Mouse (Mus musculus) embryonic facial prominence, embryonic 11.5 days (tissue): ENCODE measurements at regions not wholly inside any gene's neighbourhood (a gene's known extent, or its start where the extent isn't known, plus 50 kb on each side); places are given as distances from the start of the nearest gene placed in this dataset.
"Not testable (repeated sequence)": the region's sequence is repeated elsewhere in the genome, so short reads cannot be mapped to it uniquely, and the experiment has no call there.

ENCODE experiments used
- ATAC-seq: fragments of 200-750 bp; cut with Nextera tagmentation; replicated peaks from 2 replicates; pipeline ENCODE4 v1.8.0; 2017; ENCODE audit warnings: low read depth; ENCODE audit not compliant: insufficient number of reproducible peaks, low FRiP score, low TSS enrichment
- DNase-seq: peaks from one replicate; pipeline ENCODE4 v3.0.0-alpha.2; 2015; ENCODE audit warnings: low spot score
- H3K27ac ChIP-seq: fragments of 300-500 bp; sonication (generic); replicated peaks from 2 replicates; pipeline ENCODE4 v1.5.1; 2014; ENCODE audit warnings: mild to moderate bottlenecking, low read depth, low read length, control low read depth
- H3K27me3 ChIP-seq: fragments of 300-500 bp; sonication (generic); 2 replicates; pipeline ENCODE4 v1.6.1; 2014; ENCODE audit warnings: mild to moderate bottlenecking, low read length, moderate library complexity, mixed read lengths; ENCODE audit not compliant: control insufficient read depth, insufficient read depth
- H3K36me3 ChIP-seq: fragments of 300-500 bp; sonication (generic); replicated peaks from 2 replicates; pipeline ENCODE4 v1.6.1; 2014; ENCODE audit warnings: low read depth, mild to moderate bottlenecking, low read length, moderate library complexity, mixed read lengths; ENCODE audit not compliant: control insufficient read depth, insufficient read depth
- H3K4me1 ChIP-seq: fragments of 300-500 bp; sonication (generic); 2 replicates; pipeline ENCODE4 v1.6.1; 2014; ENCODE audit warnings: low read length, mixed read lengths; ENCODE audit not compliant: control insufficient read depth, insufficient read depth
- H3K4me2 ChIP-seq: fragments of 300-500 bp; sonication (generic); 2 replicates; pipeline ENCODE4 v1.6.1; 2014; ENCODE audit warnings: low read depth, mild to moderate bottlenecking, control low read depth, low read length, moderate library complexity
- H3K4me3 ChIP-seq: fragments of 300-500 bp; sonication (generic); 2 replicates; pipeline ENCODE4 v1.5.1; 2014; ENCODE audit warnings: low read depth, low read length, control low read depth
- H3K9ac ChIP-seq: fragments of 300-500 bp; sonication (generic); replicated peaks from 2 replicates; pipeline ENCODE4 v1.6.1; 2014; ENCODE audit warnings: mild to moderate bottlenecking, control low read depth, low read length
- H3K9me3 ChIP-seq: fragments of 300-500 bp; sonication (generic); replicated peaks from 2 replicates; pipeline ENCODE4 v1.6.1; 2016; ENCODE audit warnings: mild to moderate bottlenecking, low read length, inconsistent platforms, mixed read lengths; ENCODE audit not compliant: control insufficient read depth
- WGBS: fragments of 180-500 bp; shearing (Covaris S2); extraction: QIAGEN DNeasy Blood & Tissue Kit; methylation state at CpG from one replicate; pipeline ENCODE4 v1.1.7; 2014; 5-methylcytosine and 5-hydroxymethylcytosine counted together

DNA sequence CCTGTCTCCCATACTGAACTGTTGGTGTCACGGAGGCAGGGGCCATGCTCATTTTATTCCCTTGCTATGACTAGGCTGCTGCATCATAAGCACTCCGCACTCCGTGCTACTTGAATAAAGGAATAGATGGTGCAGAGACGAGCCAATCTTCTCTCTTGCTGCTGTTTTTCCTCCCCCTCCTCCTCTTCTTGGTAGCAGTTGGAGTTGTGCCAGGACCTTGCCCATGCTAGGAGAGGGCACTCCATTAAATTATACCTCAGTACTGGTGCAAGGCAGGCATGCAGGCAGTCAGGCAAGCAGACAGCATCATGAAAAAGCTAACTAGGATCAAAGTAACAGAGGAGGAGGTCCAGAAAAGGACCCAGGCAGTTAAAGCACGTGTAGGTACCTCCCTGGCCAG, 96.6 kb upstream of the Gmds start:
- Histone ChIP-seq H3K36me3 (no peaks in the 10 kb centered on the region), H3K27ac (no peak overlapping the region), H3K9me3 (no peaks in the 10 kb centered on the region), H3K4me2 (no peak overlapping the region), H3K4me3 (no peak overlapping the region), H3K4me1 (no peaks in the 10 kb centered on the region), H3K9ac (no peak overlapping the region), H3K27me3 (no peaks in the 10 kb centered on the region)
- 82% methylated on average over 5 of the region's 5 CpGs for WGBS
- ATAC-seq (no peak), DNase-seq (no peak)

DNA sequence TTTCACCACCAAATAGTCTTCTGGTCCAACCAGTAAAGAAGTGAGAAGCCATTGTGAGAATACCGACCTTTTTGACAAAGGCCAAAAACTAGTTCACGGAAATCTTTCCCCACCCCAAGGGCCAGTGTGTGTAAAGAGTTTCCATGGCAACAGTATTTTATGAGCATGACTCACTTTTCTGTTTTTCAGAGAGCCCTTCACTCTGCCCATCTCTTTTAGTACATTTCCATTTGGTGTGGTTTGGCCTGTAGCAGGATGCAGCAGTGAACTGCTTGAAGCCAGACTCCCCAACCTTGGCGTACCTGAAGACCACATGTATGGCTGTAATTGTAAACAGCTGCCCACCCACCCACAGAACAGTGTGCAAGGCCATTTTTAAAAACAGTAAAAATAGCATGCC, 89.9 kb upstream of the Gmds start:
- no peak overlapping the region for H3K27ac ChIP-seq

DNA sequence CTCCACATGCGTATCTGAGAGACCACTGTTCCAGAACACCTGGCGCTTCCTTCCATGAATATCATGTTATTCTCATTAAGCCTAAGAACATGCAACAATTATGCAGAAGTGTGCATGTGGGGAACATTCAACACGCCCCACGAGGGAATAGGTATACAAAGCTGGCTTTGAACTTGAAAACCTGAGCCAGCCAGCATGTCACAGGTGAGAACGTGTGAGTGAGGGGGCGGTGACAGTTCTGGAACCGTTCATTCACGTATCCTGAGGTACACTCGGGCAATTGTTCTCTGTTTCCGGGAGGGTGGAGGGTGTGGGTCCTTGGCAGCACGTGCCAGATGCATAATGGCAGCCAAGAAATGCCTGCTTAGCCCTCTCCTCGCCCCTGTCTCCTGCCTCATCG, 88.4 kb upstream of the Gmds start:
- no peaks in the 10 kb centered on the region for H3K27me3 ChIP-seq
- no peak overlapping the region for H3K9ac ChIP-seq
- no peak overlapping the region for H3K27ac ChIP-seq
- DNase-seq (no peak), ATAC-seq (no peak)
- H3K4me3 ChIP-seq = no peak overlapping the region
- H3K4me1 ChIP-seq = no peaks in the 10 kb centered on the region
- no peaks in the 10 kb centered on the region for H3K36me3 ChIP-seq
- 84% methylated on average over 13 of the region's 13 CpGs for WGBS
- H3K4me2 ChIP-seq = no peak overlapping the region
- no peaks in the 10 kb centered on the region for H3K9me3 ChIP-seq

More for the DNA sequence above, 89.9 kb upstream of the Gmds start:
- H3K9me3 ChIP-seq = no peaks in the 10 kb centered on the region
- no peaks in the 10 kb centered on the region for H3K36me3 ChIP-seq
- no peak overlapping the region for H3K4me3 ChIP-seq
- DNase-seq = peak; percentile 9
- H3K9ac ChIP-seq = no peak overlapping the region
- no peak overlapping the region for H3K4me2 ChIP-seq
- 54% methylated on average over 3 of the region's 3 CpGs for WGBS
- H3K4me1 ChIP-seq = no peaks in the 10 kb centered on the region
- no peaks in the 10 kb centered on the region for H3K27me3 ChIP-seq
- ATAC-seq = no peak

DNA sequence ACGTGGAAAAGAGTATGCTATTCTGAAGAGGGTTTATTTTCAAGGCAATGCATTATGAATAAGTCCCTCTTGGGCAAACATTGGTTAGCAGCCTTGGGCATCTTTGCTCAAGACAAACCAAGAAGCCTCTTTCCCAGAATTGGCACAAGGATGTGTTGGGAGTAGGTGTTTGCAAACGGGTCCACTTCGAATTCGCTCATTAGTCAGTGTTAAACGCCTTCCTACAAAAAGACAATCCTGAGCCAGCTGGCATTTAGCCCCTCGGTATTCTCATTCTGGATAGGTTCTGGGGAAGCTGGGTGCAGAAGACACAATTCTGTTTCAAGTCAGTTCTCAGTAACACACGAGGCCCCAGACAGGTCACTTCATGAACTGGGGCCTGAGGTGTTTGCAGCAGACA, 87.7 kb upstream of the Gmds start:
- H3K27me3 ChIP-seq = no peaks in the 10 kb centered on the region
- no peak overlapping the region for H3K4me2 ChIP-seq
- ATAC-seq (no peak), DNase-seq (no peak)
- no peak overlapping the region for H3K4me3 ChIP-seq
- H3K4me1 ChIP-seq = no peaks in the 10 kb centered on the region
- no peak overlapping the region for H3K9ac ChIP-seq
- H3K27ac ChIP-seq = no peak overlapping the region
- H3K9me3 ChIP-seq = no peaks in the 10 kb centered on the region
- no peaks in the 10 kb centered on the region for H3K36me3 ChIP-seq
- WGBS = 83% methylated on average over 7 of the region's 7 CpGs

DNA sequence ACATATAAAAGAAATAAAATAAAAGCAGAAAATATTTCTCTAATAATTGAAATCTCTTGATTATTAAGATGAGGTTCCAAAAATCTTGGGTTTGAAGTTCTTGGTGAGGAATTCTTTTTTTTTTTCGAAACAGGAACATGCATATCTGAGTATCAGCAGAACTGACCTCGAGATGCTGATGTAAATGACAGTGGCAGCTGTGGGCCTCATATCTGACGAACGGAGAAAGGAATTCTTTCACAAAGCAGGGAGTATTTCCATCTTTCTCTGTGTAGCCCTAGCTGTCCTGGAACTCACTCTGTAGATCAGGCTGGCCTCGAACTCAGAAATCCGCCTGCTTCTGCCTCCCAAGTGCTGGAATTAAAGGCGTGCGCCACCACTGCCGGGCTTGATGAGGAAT, 86.0 kb upstream of the Gmds start:
- not testable (repeated sequence) for ATAC-seq, H3K36me3 ChIP-seq, H3K27me3 ChIP-seq, H3K9me3 ChIP-seq, DNase-seq, H3K4me1 ChIP-seq, H3K27ac ChIP-seq, H3K4me3 ChIP-seq, H3K9ac ChIP-seq, H3K4me2 ChIP-seq
- 85% methylated on average over 9 of the region's 9 CpGs for WGBS

DNA sequence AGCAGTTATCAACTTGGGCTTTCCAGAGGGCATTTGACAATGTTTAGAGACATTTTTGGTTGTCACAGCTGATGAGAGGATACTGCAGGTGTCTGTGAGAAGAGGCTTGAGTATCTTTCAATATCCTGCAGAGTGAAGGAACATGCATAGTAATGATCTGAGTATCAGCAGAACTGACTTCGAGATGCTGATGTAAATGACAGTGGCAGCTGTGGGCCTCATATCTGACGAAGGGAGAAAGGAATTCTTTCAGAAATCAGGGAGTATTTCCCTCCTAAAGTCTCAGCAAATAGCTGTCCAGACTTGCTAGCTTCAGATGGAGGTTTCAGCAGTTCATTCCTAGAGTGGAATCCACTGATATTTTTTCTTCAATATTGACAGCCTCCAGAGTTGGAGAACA, 83.9 kb upstream of the Gmds start:
- DNase-seq (no peak), ATAC-seq (no peak)
- no peak overlapping the region for H3K4me2 ChIP-seq
- H3K27ac ChIP-seq = no peak overlapping the region
- H3K4me3 ChIP-seq = no peak overlapping the region
- no peaks in the 10 kb centered on the region for H3K27me3 ChIP-seq
- H3K9me3 ChIP-seq = no peaks in the 10 kb centered on the region
- no peak overlapping the region for H3K9ac ChIP-seq
- no peaks in the 10 kb centered on the region for H3K36me3 ChIP-seq
- no peaks in the 10 kb centered on the region for H3K4me1 ChIP-seq
- WGBS = 55% methylated on average over 2 of the region's 2 CpGs

DNA sequence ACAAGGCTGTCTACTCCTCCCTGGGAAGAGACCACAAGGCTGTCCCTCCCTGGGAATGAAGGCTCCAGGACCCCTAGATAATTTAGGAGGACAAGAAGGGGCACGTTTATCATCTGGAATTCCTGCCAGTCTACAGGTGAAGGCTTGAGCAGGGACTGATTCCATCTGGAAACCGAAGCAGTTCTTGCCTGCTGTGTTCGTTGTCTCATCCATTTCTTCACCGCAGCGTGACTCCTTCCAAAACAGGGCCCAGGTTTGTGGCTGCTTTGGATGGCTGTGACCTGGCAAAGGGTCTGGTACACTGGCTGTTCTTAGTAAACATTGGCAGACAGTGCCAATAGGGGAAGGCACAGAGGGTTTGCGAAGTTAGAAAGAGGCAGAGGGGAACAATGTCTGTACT, 80.8 kb upstream of the Gmds start:
- no peak overlapping the region for H3K4me2 ChIP-seq
- H3K27ac ChIP-seq = no peak overlapping the region
- no peaks in the 10 kb centered on the region for H3K36me3 ChIP-seq
- no peaks in the 10 kb centered on the region for H3K27me3 ChIP-seq
- H3K9ac ChIP-seq = no peak overlapping the region
- no peaks in the 10 kb centered on the region for H3K4me1 ChIP-seq
- WGBS = 81% methylated on average over 6 of the region's 6 CpGs
- no peak for ATAC-seq
- no peak overlapping the region for H3K4me3 ChIP-seq
- no peak for DNase-seq
- no peaks in the 10 kb centered on the region for H3K9me3 ChIP-seq

DNA sequence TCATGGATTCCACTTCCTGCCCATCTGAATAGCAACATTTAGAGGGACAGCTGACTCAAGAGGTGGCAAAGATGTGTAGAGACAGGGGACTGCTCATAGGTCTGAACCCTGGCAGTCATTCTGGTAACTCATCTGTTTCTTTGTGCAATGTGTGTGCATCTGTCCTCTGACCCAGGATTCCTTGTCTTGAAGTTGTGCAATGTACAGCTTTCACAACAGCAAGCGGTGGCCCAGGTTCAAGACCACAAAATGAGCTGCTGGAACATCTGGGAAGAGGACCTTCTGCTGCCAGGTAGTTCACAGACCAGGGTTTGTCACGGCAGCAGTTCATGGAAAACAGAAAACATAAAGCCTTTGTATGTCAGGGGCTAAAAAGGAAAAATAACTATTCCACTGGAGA, 80.1 kb upstream of the Gmds start:
- DNase-seq (no peak), ATAC-seq (no peak)
- Histone ChIP-seq H3K4me3 (no peak overlapping the region), H3K4me2 (no peak overlapping the region), H3K4me1 (no peaks in the 10 kb centered on the region), H3K36me3 (no peaks in the 10 kb centered on the region), H3K9ac (no peak overlapping the region), H3K9me3 (no peaks in the 10 kb centered on the region), H3K27ac (no peak overlapping the region), H3K27me3 (no peaks in the 10 kb centered on the region)
- WGBS = 81% methylated on average over 2 of the region's 2 CpGs

DNA sequence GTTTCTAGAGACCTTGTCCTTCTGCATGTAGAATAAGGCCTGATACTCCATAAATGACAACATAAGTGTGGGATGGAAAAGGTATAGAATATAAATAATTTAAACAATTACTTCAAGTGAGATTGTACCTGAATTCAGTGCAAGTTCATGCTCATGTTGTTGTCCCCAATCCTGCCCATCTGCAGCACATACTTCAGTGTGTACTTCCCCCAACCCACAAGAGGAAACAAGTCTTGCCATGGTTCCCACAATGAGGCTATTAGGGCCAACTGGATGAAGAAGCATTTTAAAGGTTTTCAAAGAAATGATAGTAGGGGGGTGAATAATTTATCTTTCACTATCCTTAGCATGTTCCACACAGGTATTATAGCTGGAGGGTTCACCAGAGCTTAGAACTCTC, 79.4 kb upstream of the Gmds start:
- H3K27ac ChIP-seq = no peak overlapping the region
- ATAC-seq (no peak), DNase-seq (no peak)
- no peak overlapping the region for H3K9ac ChIP-seq
- H3K9me3 ChIP-seq = no peaks in the 10 kb centered on the region
- H3K4me1 ChIP-seq = no peaks in the 10 kb centered on the region
- H3K4me3 ChIP-seq = no peak overlapping the region
- no peaks in the 10 kb centered on the region for H3K36me3 ChIP-seq
- no peaks in the 10 kb centered on the region for H3K27me3 ChIP-seq
- H3K4me2 ChIP-seq = no peak overlapping the region
